Mouse (Mus musculus): ENCODE measurements at regions not wholly inside any gene's neighbourhood (a gene's known extent, or its start where the extent isn't known, plus 50 kb on each side); places are given as distances from the start of the nearest gene placed in this dataset.
A peak's percentile ranks its signal among the peaks of the same experiment; 100 is the strongest.

DNA sequence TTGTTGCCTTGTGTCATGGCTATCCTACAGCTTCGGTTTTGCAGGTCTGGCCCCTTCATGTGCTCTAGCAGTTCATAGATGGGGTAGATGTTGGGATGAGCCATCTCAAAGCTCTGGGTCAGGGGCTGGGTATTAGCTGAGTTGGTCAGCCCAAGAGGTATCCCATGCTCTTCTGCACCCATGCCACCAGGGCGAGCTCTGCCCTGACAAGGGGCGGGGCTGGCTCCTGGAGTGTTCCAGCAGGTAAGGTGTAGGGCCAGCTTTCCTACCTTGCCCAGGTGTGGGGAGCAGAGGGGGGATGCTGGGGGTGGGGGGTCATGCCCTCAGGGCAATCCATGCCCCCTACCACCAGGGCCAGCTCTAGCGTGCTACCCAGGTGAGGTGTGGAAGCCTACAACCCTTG lies 91.0 kb downstream of the Xrcc2 start:
- Histone ChIP-seq H3K9ac (ENCODE audit: low read length) (no peak overlapping the region), H3K4me3 (ENCODE audit: low read depth, low read length) (no peak overlapping the region), H3K4me1 (ENCODE audit: control insufficient read depth, insufficient read depth, low read length) (no peaks in the 10 kb centered on the region), H3K27me3 (ENCODE audit: control insufficient read depth, insufficient read depth, low read length) (no peaks in the 10 kb centered on the region), H3K27ac (ENCODE audit: low read depth, low read length) (no peak overlapping the region), H3K4me2 (no peak overlapping the region), H3K36me3 (ENCODE audit: control insufficient read depth, insufficient read depth, low read length) (no peaks in the 10 kb centered on the region), H3K9me3 (ENCODE audit: control insufficient read depth, low read length) (no peaks in the 10 kb centered on the region)
- DNase-seq (ENCODE audit: low spot score, missing footprints), result no peak
- ATAC-seq (ENCODE audit: low FRiP score), result no peak
- WGBS, result 89% methylated on average over 4 of the region's 4 CpGs

DNA sequence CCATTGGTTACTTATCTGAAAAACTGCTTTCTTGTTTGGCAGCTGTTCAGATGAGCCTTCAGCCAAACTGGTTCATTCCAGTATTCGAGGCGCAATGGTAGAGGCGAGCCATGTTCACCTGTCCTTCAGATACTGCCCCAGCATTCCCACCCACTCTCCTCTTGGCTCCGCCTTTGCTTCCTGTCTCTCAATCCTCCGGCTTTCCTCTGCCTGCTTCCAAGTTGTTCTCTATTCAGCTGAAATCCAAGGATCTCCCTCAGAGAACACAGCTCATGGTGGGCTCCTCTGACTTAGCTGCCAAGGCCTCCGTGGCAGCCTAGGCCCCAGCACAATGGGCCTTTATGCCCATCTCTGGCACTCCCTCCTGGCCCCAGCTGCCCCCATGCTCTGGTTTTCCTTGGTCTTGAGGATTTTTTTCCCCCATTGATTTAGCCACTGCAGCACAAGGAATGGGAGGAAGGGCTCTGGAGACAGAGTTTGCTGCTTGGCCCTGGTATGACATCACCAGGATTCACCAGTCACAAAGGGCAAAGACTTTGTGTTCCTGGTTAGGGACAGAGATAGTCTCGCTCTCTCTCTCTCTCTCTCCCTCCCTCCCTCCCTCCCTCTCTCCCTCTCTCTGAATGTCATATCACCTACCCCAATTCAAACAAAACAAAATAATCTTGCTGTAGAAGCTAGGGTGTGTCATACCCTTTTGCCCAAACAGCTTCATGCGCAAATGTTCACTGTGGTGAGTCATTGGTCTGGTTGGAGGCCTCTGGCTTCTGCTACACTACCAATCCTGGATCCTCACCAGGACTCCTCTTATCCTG lies 91.6 kb downstream of the Xrcc2 start:
- no peak for DNase-seq (ENCODE audit: low spot score, missing footprints)
- H3K27ac ChIP-seq (ENCODE audit: low read depth, low read length), result no peak overlapping the region
- WGBS, result 84% methylated on average over 8 of the region's 8 CpGs
- no peaks in the 10 kb centered on the region for H3K36me3 ChIP-seq (ENCODE audit: control insufficient read depth, insufficient read depth, low read length)
- H3K9ac ChIP-seq (ENCODE audit: low read length), result no peak overlapping the region
- H3K27me3 ChIP-seq (ENCODE audit: control insufficient read depth, insufficient read depth, low read length), result no peaks in the 10 kb centered on the region
- ATAC-seq (ENCODE audit: low FRiP score), result no peak
- no peaks in the 10 kb centered on the region for H3K4me1 ChIP-seq (ENCODE audit: control insufficient read depth, insufficient read depth, low read length)
- H3K4me3 ChIP-seq (ENCODE audit: low read depth, low read length), result no peak overlapping the region
- H3K4me2 ChIP-seq, result no peak overlapping the region
- H3K9me3 ChIP-seq (ENCODE audit: control insufficient read depth, low read length), result no peaks in the 10 kb centered on the region

DNA sequence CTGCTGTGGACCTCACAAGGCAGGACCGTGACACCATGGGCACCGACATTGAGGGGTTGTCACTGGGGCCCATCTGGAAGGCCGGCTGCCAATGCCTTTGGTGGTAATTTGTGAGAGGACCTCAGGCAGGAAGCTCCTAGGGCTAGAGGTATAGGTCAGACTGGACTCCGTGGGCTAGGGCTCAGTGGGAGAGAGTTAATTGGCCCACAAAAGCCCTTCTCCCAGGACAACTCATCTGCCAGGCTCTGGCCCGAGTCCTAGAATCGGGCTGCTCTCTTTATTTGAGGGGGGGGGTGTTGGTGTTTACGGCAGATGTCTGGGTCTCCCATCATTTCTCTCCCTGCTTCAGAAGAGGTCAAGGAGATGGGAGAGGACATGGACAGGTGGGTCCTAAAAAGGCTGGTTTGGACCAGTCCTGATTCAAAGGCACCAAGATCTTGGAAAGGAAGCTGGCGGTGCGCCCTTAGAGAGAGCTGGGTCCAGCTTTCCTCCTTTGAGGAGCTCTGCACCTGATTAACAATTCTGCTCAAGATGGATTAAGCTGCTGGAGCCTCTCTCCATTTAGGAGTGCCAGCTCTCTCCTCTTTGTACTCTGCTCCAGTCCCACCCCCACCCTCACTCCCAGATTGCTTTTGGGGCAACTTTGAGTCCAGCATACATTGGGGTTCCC lies 93.5 kb downstream of the Xrcc2 start:
- no peak overlapping the region for H3K4me3 ChIP-seq (ENCODE audit: low read depth, low read length)
- no peak overlapping the region for H3K9ac ChIP-seq (ENCODE audit: low read length)
- ATAC-seq (ENCODE audit: low FRiP score) (no peak), DNase-seq (ENCODE audit: low spot score, missing footprints) (no peak)
- H3K9me3 ChIP-seq (ENCODE audit: control insufficient read depth, low read length), result no peaks in the 10 kb centered on the region
- no peak overlapping the region for H3K27ac ChIP-seq (ENCODE audit: low read depth, low read length)
- no peaks in the 10 kb centered on the region for H3K36me3 ChIP-seq (ENCODE audit: control insufficient read depth, insufficient read depth, low read length)
- no peaks in the 10 kb centered on the region for H3K4me1 ChIP-seq (ENCODE audit: control insufficient read depth, insufficient read depth, low read length)
- no peak overlapping the region for H3K4me2 ChIP-seq
- no peaks in the 10 kb centered on the region for H3K27me3 ChIP-seq (ENCODE audit: control insufficient read depth, insufficient read depth, low read length)
- WGBS, result 85% methylated on average over 9 of the region's 9 CpGs

DNA sequence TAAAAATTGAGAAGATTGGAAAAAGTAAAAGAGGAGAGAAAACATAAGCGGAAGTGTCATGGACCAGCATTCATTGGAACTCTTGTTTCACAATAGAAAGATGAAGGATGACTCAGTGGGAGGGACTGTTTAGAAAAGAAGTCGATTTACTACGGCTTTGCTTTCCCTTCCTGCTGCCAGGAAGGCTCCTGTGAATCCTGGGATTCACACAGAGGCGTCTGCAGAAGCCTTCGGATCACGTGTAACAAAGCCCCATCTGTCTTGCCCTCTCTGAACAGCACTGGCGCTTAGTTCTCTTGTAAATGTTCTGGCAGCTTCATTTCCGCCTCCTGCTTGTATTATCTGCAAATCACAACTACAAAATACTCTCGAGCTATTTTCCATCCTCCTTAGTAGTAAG lies 94.0 kb downstream of the Cct8l1 start:
- Histone ChIP-seq H3K4me1 (ENCODE audit: control insufficient read depth, insufficient read depth, low read length) (no peaks in the 10 kb centered on the region), H3K9me3 (ENCODE audit: control insufficient read depth, low read length) (no peaks in the 10 kb centered on the region), H3K4me2 (no peak overlapping the region), H3K27me3 (ENCODE audit: control insufficient read depth, insufficient read depth, low read length) (no peaks in the 10 kb centered on the region), H3K27ac (ENCODE audit: low read depth, low read length) (no peak overlapping the region), H3K4me3 (ENCODE audit: low read depth, low read length) (no peak overlapping the region), H3K9ac (ENCODE audit: low read length) (no peak overlapping the region), H3K36me3 (ENCODE audit: control insufficient read depth, insufficient read depth, low read length) (no peaks in the 10 kb centered on the region)
- WGBS, result 16% methylated on average over 9 of the region's 9 CpGs
- DNase-seq (ENCODE audit: low spot score, missing footprints), result no peak
- ATAC-seq (ENCODE audit: low FRiP score), result peak; percentile 61; the same call in 1 of the 2 replicates

DNA sequence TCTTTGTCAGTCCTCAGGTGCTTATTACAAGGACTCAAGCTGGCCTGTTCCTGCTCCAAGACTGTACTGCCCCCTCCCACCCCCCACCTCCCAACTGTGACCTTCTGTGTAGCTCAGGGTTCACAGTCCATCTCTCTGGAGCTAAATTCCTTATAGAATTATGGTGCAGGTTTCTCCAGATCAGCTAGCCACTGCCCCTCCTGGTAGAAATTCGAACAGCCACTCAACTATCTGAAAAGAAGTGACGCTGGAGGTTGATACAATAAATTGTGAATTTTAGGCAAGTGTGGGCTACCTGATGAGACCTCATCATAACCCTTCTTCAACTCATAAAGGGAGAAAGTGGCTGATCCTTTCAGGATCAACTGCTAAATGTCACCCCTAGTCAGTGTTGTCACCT lies 86.3 kb downstream of the Cct8l1 start:
- no peak overlapping the region for H3K4me2 ChIP-seq
- H3K9me3 ChIP-seq (ENCODE audit: control insufficient read depth, low read length), result no peaks in the 10 kb centered on the region
- no peak for ATAC-seq (ENCODE audit: low FRiP score)
- no peaks in the 10 kb centered on the region for H3K27me3 ChIP-seq (ENCODE audit: control insufficient read depth, insufficient read depth, low read length)
- H3K4me3 ChIP-seq (ENCODE audit: low read depth, low read length), result no peak overlapping the region
- H3K27ac ChIP-seq (ENCODE audit: low read depth, low read length), result no peak overlapping the region
- H3K9ac ChIP-seq (ENCODE audit: low read length), result no peak overlapping the region
- H3K4me1 ChIP-seq (ENCODE audit: control insufficient read depth, insufficient read depth, low read length), result no peaks in the 10 kb centered on the region
- WGBS, result 61% methylated on average over 2 of the region's 2 CpGs
- no peaks in the 10 kb centered on the region for H3K36me3 ChIP-seq (ENCODE audit: control insufficient read depth, insufficient read depth, low read length)
- DNase-seq (ENCODE audit: low spot score, missing footprints), result no peak

DNA sequence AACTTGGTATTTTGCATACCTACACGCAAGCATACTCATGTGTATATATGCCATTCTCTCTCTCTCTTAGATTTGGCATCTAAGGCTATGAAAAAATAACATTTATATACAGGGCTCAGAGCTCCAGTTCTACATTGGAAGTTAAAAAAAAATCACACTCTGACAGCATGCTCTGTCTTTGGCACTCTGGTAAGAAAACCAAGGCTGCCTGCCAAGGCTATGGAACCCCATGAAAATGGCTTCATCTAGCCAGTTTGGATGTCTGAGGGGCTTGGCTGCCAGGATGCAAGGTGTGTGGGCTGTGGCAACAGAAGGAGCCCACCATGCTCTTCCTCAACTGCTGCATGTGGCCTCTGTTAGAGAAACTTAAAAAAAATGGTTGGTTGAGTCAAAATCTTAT lies 83.5 kb downstream of the Cct8l1 start:
- Histone ChIP-seq H3K27ac (ENCODE audit: low read depth, low read length) (no peak overlapping the region), H3K4me3 (ENCODE audit: low read depth, low read length) (no peak overlapping the region), H3K4me2 (no peak overlapping the region), H3K4me1 (ENCODE audit: control insufficient read depth, insufficient read depth, low read length) (no peaks in the 10 kb centered on the region), H3K36me3 (ENCODE audit: control insufficient read depth, insufficient read depth, low read length) (no peaks in the 10 kb centered on the region), H3K9ac (ENCODE audit: low read length) (no peak overlapping the region), H3K27me3 (ENCODE audit: control insufficient read depth, insufficient read depth, low read length) (no peaks in the 10 kb centered on the region), H3K9me3 (ENCODE audit: control insufficient read depth, low read length) (no peaks in the 10 kb centered on the region)
- DNase-seq (ENCODE audit: low spot score, missing footprints) (no peak), ATAC-seq (ENCODE audit: low FRiP score) (no peak)
- WGBS, result 81% methylated on average over 1 of the region's 1 CpGs

DNA sequence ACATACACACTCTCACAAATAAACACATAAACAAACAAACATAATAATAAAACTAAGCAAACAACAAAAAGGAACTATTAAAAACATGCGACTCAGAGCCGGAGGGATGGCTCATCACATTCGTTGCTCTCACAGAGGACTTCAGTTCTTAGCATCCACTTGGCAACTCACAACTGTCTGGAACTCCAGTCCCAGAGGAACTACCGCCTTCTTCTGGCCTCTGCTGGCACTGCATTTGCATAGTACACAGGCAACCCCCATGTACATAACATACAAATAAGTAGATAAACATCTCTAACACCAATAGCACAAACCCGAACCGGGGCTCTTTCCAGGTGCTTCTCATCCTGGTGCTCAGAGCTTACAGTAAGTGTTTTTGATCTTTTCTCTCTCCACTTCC lies 81.9 kb downstream of the Cct8l1 start:
- Histone ChIP-seq H3K36me3 (ENCODE audit: control insufficient read depth, insufficient read depth, low read length) (no peaks in the 10 kb centered on the region), H3K9ac (ENCODE audit: low read length) (no peak overlapping the region), H3K9me3 (ENCODE audit: control insufficient read depth, low read length) (no peaks in the 10 kb centered on the region), H3K4me2 (no peak overlapping the region), H3K27ac (ENCODE audit: low read depth, low read length) (no peak overlapping the region), H3K4me3 (ENCODE audit: low read depth, low read length) (no peak overlapping the region), H3K27me3 (ENCODE audit: control insufficient read depth, insufficient read depth, low read length) (no peaks in the 10 kb centered on the region), H3K4me1 (ENCODE audit: control insufficient read depth, insufficient read depth, low read length) (no peaks in the 10 kb centered on the region)
- no peak for ATAC-seq (ENCODE audit: low FRiP score)
- DNase-seq (ENCODE audit: low spot score, missing footprints), result no peak
- 88% methylated on average over 6 of the region's 6 CpGs for WGBS

DNA sequence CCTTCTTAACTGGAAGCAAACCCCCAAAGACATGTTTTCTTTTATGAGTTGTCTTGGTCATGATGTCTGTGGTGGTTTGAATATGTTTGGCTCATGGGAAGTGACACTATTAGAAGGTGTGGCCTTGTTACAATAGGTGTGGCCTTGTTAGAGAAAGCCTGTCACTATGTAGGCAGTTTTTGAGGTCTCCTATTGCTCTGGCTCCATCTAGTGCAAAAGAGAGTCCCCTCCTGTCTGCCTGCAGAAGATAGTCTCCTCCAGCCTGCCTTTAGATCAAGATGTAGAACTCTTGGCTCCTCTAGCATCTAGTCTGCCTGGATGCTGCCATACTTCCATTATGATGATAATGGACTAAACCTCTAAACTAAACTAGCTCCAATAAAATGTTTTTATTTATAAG lies 75.8 kb downstream of the Cct8l1 start:
- Histone ChIP-seq H3K4me2 (no peak overlapping the region), H3K27ac (ENCODE audit: low read depth, low read length) (no peak overlapping the region), H3K9me3 (ENCODE audit: control insufficient read depth, low read length) (no peaks in the 10 kb centered on the region), H3K4me3 (ENCODE audit: low read depth, low read length) (no peak overlapping the region), H3K9ac (ENCODE audit: low read length) (no peak overlapping the region), H3K27me3 (ENCODE audit: control insufficient read depth, insufficient read depth, low read length) (no peaks in the 10 kb centered on the region), H3K36me3 (ENCODE audit: control insufficient read depth, insufficient read depth, low read length) (no peaks in the 10 kb centered on the region), H3K4me1 (ENCODE audit: control insufficient read depth, insufficient read depth, low read length) (no peaks in the 10 kb centered on the region)
- ATAC-seq (ENCODE audit: low FRiP score), result no peak
- no peak for DNase-seq (ENCODE audit: low spot score, missing footprints)
